Mouse (Mus musculus): ENCODE results near the gene Zkscan6.

The Zkscan6 gene

DNA sequence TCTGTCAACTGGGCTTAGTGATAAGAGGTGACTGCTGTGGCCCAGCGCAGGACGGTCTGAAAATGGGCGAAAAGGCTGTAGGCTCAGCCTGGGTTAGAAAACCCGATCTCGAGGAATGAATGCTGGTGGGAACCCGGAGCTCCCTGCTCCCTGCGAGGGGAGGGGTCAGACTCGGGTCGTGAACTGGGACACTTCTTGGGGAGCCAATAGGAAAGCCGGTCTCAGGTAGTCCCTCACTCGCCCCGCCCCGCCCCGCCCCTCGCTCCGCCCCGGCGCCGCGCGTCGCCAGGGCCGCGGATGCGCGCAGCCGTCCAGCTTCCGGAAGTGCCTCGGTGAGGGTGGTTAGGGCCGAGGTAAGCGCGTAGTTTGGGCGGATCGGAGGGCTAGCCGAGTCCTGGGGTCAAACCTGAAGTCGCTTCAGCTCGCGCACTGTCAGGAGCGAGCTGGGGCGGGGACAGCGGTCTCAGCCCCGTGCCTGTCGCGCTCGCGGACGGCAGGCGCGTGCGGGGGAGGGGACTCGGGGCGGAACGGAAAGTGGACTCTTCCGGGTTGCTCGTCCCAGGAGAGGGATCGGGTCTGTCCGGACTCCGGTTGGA lies at the start of gene Zkscan6:
TSS of gene Zkscan6 (plus strand) at position 267 of the 596 bp plus-strand sequence.
- peak; percentile 67 for DNase-seq (ENCODE audit: extremely low spot score, low read depth, low spot score)

DNA sequence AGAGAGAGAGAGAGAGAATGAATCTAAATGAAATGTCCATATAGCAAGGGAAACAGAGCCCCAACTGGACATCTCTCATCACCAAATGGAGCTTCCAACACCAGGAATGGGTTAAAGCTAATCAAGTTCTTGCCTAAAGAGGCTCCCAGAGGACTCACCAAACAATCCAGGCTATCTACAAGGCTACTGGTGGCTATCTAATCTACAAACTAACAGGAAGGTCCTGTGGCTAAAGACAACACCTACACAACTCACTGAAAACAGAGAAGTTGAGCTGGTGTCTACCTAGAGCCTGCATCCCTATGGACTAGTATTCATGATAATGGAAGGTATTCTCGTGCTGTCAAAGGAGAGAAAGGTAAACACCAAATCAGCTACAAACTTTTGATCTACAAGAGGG lies 47.6 kb upstream of the Zkscan6 start:
- no peak for DNase-seq (ENCODE audit: extremely low spot score, low read depth, low spot score)

DNA sequence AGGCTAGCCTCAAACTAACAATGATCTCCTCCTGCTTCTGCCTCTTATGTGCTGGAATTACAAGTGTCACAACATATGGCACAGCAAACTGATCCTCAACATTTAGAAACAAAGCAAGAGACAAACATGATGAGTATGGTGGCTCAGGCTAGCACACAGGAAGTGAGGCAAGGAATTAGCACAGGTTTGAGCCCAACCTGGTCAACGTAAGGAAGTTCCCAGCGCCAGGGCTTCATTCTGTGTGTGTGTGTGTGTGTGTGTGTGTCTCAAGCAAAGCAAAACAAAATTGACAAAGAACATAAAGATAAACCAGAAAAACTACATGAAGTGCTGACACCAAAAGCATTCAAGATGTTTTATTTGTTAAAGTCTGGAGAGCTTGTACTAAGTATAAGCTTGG lies 46.1 kb upstream of the Zkscan6 start:
- no peak for DNase-seq (ENCODE audit: extremely low spot score, low read depth, low spot score)

DNA sequence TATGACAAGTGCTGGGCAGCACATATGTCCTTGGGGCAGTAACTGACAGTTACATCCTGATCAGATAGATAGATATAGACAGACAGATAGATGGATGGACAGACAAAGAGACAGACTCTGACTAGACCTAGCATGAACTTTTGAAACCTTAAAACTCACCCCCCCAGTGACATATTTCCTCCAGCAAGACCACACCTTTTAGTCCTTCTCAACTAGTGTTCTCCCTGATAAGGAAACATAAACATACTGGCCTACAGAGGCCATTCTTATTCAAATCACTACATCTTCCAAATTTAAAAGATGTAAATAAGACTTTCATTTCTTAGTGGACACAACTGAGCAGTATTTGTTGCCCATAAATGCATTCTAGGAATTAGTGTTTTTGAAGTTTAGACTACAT lies 38.5 kb upstream of the Zkscan6 start:
- no peak for DNase-seq (ENCODE audit: extremely low spot score, low read depth, low spot score)

DNA sequence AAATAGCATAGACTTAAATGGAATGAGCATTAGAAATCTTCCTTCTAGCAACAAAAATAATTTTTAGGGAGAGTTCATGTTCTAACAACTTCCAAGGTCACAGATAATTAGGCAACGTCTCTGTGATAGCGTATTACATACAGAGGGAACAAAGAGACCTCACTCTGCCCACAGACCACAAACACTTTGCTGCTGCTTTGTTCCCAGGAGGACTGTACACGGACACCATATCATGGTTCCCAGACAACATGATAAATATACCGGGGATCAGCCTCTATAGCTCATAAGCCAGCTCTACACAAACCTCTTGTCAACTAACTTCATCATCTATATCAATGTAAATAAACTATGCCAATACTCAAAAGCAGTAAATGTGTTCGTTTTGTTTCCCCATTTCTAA lies 37.0 kb upstream of the Zkscan6 start:
- no peak for DNase-seq (ENCODE audit: extremely low spot score, low read depth, low spot score)

DNA sequence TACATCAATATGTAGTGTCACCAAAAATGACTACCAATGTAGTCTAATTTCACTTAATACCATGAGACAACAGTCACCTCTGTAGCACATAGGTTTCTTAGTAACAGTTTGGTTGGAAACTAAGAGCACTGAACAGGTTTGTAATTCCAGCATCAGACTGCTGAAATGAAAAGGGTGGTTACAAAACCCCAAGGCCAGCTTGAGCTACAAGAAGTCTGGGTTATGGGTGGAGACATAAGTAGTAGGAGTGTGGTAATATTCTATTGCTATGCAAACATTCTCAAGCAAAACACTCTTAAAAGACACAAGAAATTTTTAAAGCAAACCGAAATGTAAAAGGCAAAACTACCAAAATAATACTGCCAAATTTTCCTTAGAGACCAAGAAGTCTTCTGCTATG lies 35.4 kb upstream of the Zkscan6 start:
- no peak for DNase-seq (ENCODE audit: extremely low spot score, low read depth, low spot score)

DNA sequence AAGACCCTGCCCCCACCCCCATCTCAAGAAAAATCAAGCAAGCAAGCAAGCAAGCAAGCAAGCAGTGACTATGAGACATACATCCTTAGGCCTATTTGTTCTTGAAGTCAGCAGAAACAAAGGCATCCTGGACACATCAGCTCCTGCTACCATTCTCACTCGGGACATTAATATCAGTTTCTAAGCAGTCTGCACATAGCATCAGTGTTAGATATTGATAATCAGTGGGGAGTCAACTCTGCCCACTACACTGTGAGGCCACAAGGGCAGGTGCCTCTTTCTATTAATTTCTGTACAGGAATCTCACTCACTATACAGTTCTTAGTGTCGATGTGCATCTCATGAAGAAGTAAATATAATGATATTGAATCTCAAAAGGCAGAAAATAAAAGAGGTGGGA lies 33.4 kb upstream of the Zkscan6 start:
- no peak for DNase-seq (ENCODE audit: extremely low spot score, low read depth, low spot score)

DNA sequence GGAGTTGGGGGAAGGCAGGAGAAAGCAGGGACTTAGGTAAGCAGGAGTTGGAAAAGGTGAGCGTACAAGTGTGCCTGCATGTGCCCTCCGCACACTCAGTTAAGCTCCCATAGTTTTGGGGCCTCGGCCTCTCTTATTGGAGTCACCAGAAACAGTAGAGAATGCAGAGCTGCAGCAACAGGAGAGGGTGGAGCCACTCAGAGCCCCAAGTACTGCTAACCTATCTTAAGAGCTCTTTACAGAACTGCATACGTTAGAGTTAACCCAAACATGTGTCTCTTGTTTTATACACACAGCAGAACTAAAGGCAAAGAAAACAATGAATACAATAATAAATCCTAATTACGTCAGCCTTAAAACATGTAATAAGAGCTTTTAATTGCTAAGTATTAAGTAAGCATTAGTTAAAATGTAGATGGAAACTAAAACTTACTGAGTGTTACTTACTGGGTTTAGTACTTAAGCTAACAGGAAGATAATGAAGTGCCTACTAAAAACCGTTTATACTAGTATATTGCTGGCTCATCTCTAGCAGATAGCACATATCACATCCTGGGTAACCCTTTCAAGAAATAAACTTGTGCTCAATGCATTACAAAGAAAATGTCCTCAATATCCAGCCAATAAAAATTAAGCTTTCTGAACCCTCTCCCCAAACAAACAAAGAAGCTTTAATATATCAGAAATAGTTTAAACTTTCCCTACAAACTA lies 32.9 kb upstream of the Zkscan6 start:
- no peak for DNase-seq (ENCODE audit: extremely low spot score, low read depth, low spot score)

DNA sequence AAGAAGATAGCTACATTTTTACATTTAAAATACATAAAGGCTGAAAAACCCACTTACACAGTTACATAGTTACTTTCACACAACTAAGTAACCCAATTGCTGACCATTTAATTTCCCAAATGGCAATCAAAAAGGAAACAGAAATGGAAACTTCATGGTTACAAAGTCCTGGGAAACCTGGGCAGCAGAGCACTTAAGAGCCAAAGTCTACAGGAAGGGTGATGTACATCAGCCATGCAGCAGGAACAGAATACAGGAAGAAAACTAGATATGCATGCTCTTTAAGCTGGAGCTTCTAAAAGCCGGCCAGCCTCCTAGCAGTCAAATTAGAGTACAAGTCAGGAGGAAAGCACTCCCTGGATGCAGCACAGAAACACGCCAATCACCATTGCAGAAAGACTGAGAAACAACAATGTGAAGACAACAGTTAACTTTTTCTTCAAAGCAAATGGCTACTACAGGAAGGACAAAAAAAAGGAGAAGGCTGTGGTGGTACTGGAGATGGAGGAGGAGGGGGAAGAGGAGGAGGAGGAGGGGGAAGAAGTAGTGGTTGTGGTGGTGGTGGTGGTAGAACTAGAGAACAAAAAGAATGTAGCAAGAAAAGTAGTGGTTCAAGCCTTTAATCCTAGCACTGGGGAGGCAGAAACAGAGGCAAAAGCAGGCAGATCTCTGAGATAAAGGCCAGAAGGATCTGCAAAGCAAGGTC lies 29.9 kb upstream of the Zkscan6 start:
- no peak for DNase-seq (ENCODE audit: extremely low spot score, low read depth, low spot score)

DNA sequence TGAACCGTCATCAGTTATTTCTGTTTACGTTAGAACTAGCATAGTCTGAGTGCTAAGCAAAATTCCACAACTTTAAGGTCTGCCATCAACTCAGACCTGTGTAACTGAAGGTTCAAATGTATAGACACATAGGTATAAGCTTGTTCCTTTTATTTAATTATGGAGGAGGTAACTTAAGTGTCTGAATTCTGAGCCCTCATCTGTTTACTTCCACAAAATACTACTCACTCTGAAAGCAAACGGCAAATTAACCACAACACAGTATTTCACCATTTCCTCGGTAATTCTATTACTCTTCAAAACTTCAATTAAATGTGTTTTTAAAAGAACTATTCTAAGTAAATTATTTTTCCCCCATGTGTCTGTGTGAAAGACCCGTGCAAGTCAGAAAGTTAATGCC lies 29.2 kb upstream of the Zkscan6 start:
- DNase-seq (ENCODE audit: extremely low spot score, low read depth, low spot score) = no peak

DNA sequence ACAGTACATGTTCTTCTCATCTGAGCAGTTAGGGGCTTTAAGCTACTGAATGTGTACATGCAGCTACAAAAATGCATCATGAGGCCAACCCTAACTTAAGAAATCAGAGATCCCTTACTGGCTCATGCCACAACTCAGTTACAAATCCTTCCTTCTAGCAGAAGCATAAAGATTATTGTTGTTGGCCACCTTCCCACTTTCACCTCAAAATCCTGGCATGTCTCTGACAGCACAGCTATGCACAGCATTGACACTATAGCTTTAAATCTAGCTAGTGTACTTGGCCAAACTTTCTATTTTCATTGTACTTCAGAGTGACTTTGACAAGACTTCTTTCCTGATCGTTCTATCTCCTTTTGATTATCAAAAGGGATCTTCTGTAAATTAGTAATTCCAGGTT lies 27.9 kb upstream of the Zkscan6 start:
- DNase-seq (ENCODE audit: extremely low spot score, low read depth, low spot score) = no peak

DNA sequence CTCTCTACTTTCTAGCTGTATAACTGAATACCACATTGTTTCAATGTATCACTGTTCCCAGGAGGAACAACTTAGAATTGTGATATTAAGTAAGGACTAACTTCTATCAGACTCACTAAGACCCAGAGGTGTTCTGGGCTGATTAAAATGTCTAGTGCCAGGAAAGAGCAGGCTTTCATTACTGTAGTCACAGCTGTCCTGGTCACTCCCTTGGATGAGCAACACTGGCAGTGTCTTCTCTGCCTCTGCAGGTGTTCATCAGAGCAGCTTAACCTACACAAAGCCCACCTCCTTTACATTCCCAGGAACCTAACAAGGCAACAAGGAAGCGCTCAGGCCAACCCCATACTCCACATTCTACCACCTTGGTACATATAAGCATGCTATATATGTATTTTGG lies 27.4 kb upstream of the Zkscan6 start:
- no peak for DNase-seq (ENCODE audit: extremely low spot score, low read depth, low spot score)

DNA sequence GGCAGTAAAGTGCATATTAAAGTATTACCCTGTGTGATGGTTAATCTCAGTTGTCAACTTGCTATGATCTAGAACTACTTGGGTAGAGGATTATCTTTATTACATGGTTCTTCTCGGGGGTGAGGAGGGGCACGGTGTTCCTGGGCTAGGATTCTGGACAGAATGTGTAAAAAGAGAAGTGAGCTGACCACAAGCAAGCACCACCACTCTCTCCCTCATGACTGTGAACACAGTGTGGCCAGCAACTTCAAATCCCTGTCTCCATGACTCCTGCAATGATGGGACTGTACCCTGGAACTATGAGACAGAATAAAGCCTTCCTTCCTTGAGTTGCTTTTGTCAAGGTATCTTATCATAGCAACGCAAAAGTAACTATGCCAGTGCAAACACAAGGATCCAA lies 25.4 kb upstream of the Zkscan6 start:
- no peak for DNase-seq (ENCODE audit: extremely low spot score, low read depth, low spot score)

DNA sequence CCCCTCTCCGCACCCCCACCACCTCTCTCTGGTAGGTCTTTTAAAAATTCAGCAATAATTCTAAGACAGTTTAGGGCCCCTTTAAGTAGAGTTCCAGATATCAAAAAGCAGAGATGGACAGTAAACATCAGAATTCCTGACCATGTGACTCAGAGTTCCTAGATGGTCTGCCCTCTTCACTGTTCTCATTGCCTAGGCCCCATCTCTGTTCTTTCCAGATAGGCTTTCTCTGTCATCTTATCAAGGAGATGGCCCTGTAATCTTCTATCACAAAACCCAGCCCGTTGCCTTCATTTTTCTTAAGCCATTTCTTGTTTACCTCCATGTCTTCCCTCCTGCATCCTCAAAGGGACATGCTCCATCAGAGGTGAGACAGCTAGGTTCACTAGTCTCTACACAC lies 20.8 kb upstream of the Zkscan6 start:
- no peak for DNase-seq (ENCODE audit: extremely low spot score, low read depth, low spot score)

DNA sequence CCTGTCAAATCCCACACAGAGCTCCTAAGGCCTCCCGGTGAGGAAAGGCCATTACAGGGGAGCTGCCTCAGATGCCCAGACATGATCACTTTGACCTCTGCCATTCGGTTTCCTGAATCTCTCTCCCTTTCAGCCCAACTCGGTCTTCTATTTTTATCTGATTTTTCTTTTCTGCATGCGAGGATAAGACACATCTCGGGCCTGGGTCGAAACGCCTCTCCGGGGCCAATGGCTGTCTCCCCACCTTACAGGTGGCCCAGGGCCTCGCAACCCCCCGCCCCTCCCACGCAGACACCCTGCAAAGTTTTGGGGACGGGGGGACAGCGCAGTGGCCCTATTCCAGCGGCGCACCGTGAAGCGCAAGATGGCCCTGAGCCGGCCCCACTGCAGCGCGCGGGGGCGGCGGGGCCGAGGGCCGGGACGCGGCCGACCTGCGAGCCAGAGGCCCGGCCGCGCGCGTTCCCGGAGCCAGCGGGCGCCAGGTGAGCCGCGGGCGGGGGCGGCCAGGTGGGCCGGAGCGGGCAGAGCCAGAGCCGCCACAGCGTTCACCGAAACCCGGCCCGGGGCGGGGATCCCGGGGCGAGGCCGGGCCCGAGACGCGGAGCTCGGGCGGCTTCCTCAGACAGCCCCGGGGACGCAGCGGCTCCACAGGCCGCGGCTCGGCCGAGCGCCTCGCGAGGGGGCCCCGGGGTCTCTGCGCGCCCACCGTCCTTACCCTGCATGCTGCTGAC lies 19.4 kb upstream of the Zkscan6 start:
- DNase-seq (ENCODE audit: extremely low spot score, low read depth, low spot score) = no peak

DNA sequence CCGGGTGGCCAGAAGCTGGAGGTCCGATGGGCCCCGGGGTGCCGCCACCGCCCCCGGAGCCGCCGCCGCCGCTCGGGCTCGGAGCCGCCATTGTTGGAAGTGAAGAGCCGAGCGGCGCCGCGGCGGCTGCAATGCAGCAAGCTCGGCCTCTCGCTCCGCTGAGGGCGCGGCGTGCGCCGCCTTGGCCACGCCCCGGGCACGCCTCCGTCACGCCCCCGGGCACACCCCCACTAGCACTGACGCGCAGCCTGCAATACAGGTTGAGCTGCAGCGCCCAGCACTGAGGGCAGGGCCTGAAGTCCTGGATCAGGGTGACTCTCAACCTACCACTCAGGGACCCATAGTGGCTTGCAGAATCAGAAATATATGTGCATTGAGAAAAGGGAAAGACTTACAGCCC lies 18.8 kb upstream of the Zkscan6 start, which contains the start of gene Map2k4:
TSS of gene Map2k4 (minus strand) at position 144 of the 400 bp plus-strand sequence.
- DNase-seq (ENCODE audit: extremely low spot score, low read depth, low spot score) = peak; percentile 58

DNA sequence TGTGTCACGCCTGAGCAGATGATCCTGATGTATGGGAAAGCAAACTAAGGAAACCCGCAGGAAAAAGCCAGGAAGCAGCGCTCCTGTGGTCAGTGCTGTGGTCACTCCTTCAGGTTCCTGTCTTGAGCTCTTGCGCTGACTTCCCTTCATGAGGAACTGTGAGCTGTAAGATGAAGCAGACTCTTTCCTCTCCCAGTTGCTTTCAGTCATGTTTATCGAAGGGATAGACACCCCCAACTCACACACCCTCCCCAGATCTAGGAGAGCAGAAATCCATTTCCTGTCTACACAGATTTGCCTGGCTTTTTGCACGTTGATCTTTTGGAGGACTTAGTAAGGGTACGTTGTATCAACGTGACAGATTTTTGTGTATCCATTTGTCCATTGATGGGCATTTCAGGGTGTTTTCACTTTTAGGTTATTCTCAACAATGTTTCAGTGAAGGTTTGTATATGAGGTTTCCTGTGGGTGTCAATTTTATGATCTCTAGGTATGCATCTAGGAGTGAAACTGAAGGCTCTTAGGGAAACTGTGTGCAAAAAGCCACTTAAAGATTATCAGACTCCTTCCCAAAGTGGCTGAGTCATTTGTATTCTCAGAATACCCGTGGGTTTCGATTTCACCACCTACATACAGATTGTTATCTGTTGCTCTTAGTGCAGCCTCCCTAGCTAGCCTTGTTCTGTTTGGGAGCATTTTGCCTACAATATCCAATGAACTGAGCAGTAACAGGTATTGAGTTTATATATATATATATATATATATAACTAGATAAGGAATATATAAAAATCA lies 12.4 kb upstream of the Zkscan6 start:
- DNase-seq (ENCODE audit: extremely low spot score, low read depth, low spot score) = no peak

DNA sequence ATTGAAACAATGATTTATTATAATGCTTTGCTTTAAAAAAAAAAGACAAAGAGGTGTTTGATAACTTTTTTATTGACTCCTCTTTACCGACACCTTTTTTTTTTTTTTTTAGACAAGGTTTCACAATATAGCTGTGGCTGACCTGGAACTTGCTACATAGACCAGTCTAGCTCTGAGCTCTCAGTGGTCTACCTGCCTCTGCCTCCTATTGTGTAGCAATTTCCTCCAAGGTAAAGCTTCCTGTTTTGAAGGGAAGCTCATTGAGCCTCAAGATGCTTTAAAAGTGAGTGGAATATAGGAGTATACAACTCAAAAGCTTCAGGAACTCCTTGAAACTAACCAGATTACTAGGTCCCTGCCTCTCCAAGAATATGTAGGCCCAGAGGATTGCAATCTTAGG lies 11.1 kb upstream of the Zkscan6 start:
- DNase-seq (ENCODE audit: extremely low spot score, low read depth, low spot score) = no peak

DNA sequence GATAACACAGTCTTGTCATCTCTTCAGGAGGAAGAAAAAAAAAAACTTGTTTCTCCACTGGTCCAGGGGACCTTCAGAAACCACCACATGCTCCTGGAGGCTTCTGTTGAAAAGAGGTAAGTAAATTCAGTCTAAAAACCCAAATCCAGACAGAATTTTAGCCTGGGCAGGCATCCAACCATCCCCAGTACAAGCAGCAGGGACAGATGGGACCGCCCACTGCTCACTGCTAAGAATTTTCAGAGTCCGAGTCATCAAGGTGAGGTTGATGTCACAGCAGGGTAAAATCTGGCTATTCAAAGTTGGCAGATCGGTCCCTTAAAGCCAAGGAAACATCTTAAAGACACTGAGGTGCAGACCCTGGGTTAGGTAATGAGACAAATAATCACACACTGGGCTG lies 5.1 kb upstream of the Zkscan6 start:
- DNase-seq (ENCODE audit: extremely low spot score, low read depth, low spot score) = no peak

DNA sequence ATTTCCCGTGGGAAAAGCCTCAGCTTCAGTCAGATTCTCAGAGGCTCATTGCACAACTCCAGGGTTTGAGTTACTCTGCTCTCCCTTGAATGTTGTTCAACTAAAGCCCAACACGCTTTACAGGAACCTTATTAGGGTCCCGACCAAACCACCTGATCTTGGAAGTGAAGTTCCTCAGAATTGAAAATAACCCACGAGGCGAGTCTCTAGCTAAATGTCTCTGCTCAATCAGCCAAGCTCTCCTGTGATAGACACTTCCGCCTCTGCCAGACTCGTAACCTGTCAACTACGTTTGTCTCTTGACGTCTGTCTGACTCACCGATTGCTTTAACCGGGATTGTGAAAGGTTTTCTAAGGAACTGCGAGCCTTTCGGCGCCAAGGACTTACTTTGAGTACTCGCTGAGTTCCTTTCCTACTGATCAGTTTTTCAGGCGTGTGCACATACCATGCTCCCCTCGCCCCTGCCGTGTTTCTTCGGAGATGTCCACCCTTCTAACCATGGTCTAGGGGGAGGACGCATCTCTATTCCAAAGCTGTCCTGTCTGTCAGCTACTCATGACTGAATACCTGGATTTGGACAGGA lies 562 bp upstream of the Zkscan6 start:
- no peak for DNase-seq (ENCODE audit: extremely low spot score, low read depth, low spot score)
